Mouse (Mus musculus) megakaryocyte progenitor cell, adult 5-6 weeks (primary cell): ENCODE results near the gene Acvr1. TPM values are rescaled to one million over a fixed set of nuclear protein-coding genes. Genes with fewer than 3 reads are reported as not detected.

Source experiments
- ATAC-seq: replicated peaks from 2 replicates; pipeline ENCODE4 v1.8.0; 2016; ENCODE audit warnings: mild to moderate bottlenecking, moderate TSS enrichment, inconsistent platforms; ENCODE audit not compliant: poor library complexity
- total RNA-seq, 2 experiments: library from RNA; stranded (forward) in 1 of 2; stranded (reverse) in 1 of 2; fragments of 157-497, 149-512 nt in 1 of 2; fragments of 200-1000 nt in 1 of 2; gene quantifications; 2 replicates each; pipeline versions ENCODE4 v1.2.3 to v1.2.4; 2015 to 2017

Gene Acvr1
- total RNA-seq, 2 experiments from 2014 or later = 0.87 to 2.3 TPM

GRCm38 (mm10) chr2:58521621-58522020 lies 45.3 kb downstream of the Acvr1 start:
- no peak for ATAC-seq

- no peak for ATAC-seq
These were observed 46.2 kb downstream of the Acvr1 start for GRCm38 (mm10) chr2:58520727-58521126.

GRCm38 (mm10) chr2:58518517-58518916 lies 48.4 kb downstream of the Acvr1 start:
- ATAC-seq = no peak

- ATAC-seq = no peak
These were observed 50.0 kb downstream of the Acvr1 start for GRCm38 (mm10) chr2:58516920-58517319.

GRCm38 (mm10) chr2:58516000-58516399 lies 51.0 kb downstream of the Acvr1 start:
- ATAC-seq = no peak

- no peak for ATAC-seq
These were observed 52.5 kb downstream of the Acvr1 start for GRCm38 (mm10) chr2:58514489-58514888.

GRCm38 (mm10) chr2:58513212-58513611 lies 53.7 kb downstream of the Acvr1 start:
- no peak for ATAC-seq

GRCm38 (mm10) chr2:58510192-58510591 lies 56.8 kb downstream of the Acvr1 start:
- ATAC-seq = no peak

- no peak for ATAC-seq
These were observed 61.5 kb downstream of the Acvr1 start for GRCm38 (mm10) chr2:58505306-58506090.

GRCm38 (mm10) chr2:58496647-58497410 lies 70.1 kb downstream of the Acvr1 start:
- peak; percentile 76 for ATAC-seq

- ATAC-seq = no peak
These were observed 71.7 kb downstream of the Acvr1 start for GRCm38 (mm10) chr2:58495271-58495670.

- ATAC-seq = no peak
These were observed 73.0 kb downstream of the Acvr1 start for GRCm38 (mm10) chr2:58493685-58494635.

- no peak for ATAC-seq
These were observed 77.7 kb downstream of the Acvr1 start for GRCm38 (mm10) chr2:58489275-58489674.

- ATAC-seq = no peak
These were observed 78.6 kb downstream of the Acvr1 start for GRCm38 (mm10) chr2:58488404-58488803.

- ATAC-seq = no peak
These were observed 79.7 kb downstream of the Acvr1 start for GRCm38 (mm10) chr2:58487279-58487560.

GRCm38 (mm10) chr2:58486441-58487278 lies 80.3 kb downstream of the Acvr1 start:
- no peak for ATAC-seq

GRCm38 (mm10) chr2:58485683-58486082 lies 81.3 kb downstream of the Acvr1 start:
- ATAC-seq = no peak

GRCm38 (mm10) chr2:58485152-58485551 lies 81.8 kb downstream of the Acvr1 start:
- peak; percentile 11; the same call in 1 of the 2 replicates for ATAC-seq

GRCm38 (mm10) chr2:58484284-58484965 lies 82.5 kb downstream of the Acvr1 start:
- no peak for ATAC-seq
